Mouse (Mus musculus) spleen, adult 2 months (tissue): ENCODE measurements at regions not wholly inside any gene's neighbourhood (a gene's known extent, or its start where the extent isn't known, plus 50 kb on each side); places are given as distances from the start of the nearest gene placed in this dataset.

Experiments
- CTCF ChIP-seq: fragments of 200-500 bp; IDR thresholded peaks from 2 replicates; pipeline ENCODE4 v1.5.1; 2011; ENCODE audit warnings: mild to moderate bottlenecking, inconsistent platforms; ENCODE audit not compliant: insufficient read depth, insufficient read length, insufficient replicate concordance; ENCODE audit errors: extremely low read depth
- POLR2A ChIP-seq: fragments of 200-500 bp; IDR thresholded peaks from 2 replicates; pipeline ENCODE4 v1.6.1; 2011; ENCODE audit warnings: low read depth, low read length, inconsistent platforms

- TF ChIP-seq POLR2A (no peak), CTCF (no peak)
Observed at GRCm38 (mm10) chr3:115562735-115563134, 152.1 kb downstream of the S1pr1 start.
